Mouse (Mus musculus) G1E (cell line): Measurements from ENCODE around the gene Tulp1. TPM values are rescaled to one million over a fixed set of nuclear protein-coding genes. Genes with fewer than 3 reads are reported as not detected.
"Not testable (repeated sequence)": the region's sequence is repeated elsewhere in the genome, so short reads cannot be mapped to it uniquely, and the experiment has no call there.

ENCODE experiments used
- ATAC-seq: 2 replicates; pipeline ENCODE4 v1.8.0; 2016; ENCODE audit warnings: mild to moderate bottlenecking; ENCODE audit not compliant: insufficient number of reproducible peaks, poor library complexity, low FRiP score, severe bottlenecking; ENCODE audit errors: extremely low read depth
- DNase-seq: peaks from one replicate; pipeline ENCODE4 v3.0.0; 2012; ENCODE audit warnings: low spot score
- H3K27me3 ChIP-seq: 2 replicates; pipeline ENCODE4 v1.6.1; 2012; ENCODE audit warnings: mild to moderate bottlenecking, low read length, inconsistent platforms; ENCODE audit not compliant: insufficient read depth
- H3K36me3 ChIP-seq: replicated peaks from 2 replicates; pipeline ENCODE3; 2012; ENCODE audit warnings: mild to moderate bottlenecking, inconsistent platforms
- H3K4me1 ChIP-seq: 2 replicates; pipeline ENCODE4 v1.6.1; 2012; ENCODE audit warnings: low read depth, low read length, inconsistent platforms, mixed read lengths; ENCODE audit not compliant: insufficient read depth
- H3K4me3 ChIP-seq: 2 replicates; pipeline ENCODE4 v1.5.1; 2012; ENCODE audit warnings: low read depth, mild to moderate bottlenecking, inconsistent platforms, low read length, moderate library complexity, mixed read lengths
- H3K9me3 ChIP-seq: replicated peaks from 2 replicates; pipeline ENCODE4 v1.6.1; 2012; ENCODE audit warnings: inconsistent platforms
- CTCF ChIP-seq: IDR thresholded peaks from 2 replicates; pipeline ENCODE4 v1.5.1; 2012; ENCODE audit warnings: low read depth, low read length, inconsistent platforms, mixed read lengths
- GATA1 ChIP-seq: IDR thresholded peaks from 2 replicates; pipeline ENCODE4 v1.6.1; 2012; ENCODE audit warnings: borderline replicate concordance, low read length, inconsistent platforms, mixed read lengths
- GATA2 ChIP-seq: IDR thresholded peaks from 2 replicates; pipeline ENCODE4 v1.6.1; 2012; ENCODE audit warnings: low read depth, low read length, inconsistent platforms, borderline replicate concordance
- POLR2AphosphoS5 ChIP-seq: IDR thresholded peaks from 2 replicates; pipeline ENCODE4 v1.6.1; 2012; ENCODE audit warnings: low read depth, low read length, inconsistent platforms; ENCODE audit not compliant: insufficient replicate concordance
- TAL1 ChIP-seq: conservative IDR thresholded peaks from 2 replicates; pipeline ENCODE4 v1.6.1; 2012; ENCODE audit warnings: low read depth, low read length, inconsistent platforms, mixed read lengths
- polyA plus RNA-seq: library from polyadenylated mRNA; stranded (reverse); fragments of >175 nt; gene quantifications from 2 replicates; pipeline ENCODE4 v1.2.3, GENCODE M21; 2012
- total RNA-seq, 2 experiments: library from RNA; stranded (forward) in 1 of 2; stranded (reverse) in 1 of 2; fragments of 200-1000 nt in 1 of 2; fragments of >200 nt in 1 of 2; fragmentation: Nextera tagmentation in 1 of 2; gene quantifications; 2 replicates each; pipeline ENCODE4 v1.2.3; 2014 to 2017

Gene Tulp1
- total and polyA plus RNA-seq, 3 experiments: 0.16 TPM; not detected in 2

DNA sequence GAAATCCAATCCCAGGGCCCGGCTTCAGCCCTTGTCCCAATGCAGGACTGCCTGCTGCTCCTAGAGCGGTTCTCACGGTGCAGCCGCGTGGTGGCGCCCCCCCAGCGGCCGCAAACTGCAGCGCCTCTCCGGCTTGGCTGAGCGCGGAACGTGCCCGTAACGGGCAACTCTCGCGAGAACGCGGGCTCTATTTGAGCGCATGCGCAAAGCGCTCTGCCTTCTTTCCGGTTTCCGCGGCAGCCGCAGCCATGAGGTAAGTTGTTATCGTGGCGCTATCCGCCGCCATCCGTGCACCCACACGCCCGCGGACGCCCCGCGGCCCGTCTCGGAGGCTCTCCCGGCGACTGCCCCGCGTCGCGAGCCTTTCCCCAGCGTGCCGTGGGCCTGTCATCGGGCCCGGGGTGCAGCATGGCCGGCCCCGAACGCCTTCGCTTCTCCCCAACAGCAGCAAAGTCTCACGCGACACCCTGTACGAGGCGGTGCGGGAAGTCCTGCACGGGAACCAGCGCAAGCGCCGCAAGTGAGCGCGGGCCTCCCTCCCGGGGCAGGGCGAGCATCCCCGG, 36.6 kb downstream of the Tulp1 start, which contains the start of gene Rpl10a:
Gene Rpl10a (plus strand): TSS at position 106 of the 563 bp plus-strand sequence.
- H3K27me3 ChIP-seq: peaks cover 5% of the 10 kb centered on the region; the same call in 1 of the 2 replicates
- DNase-seq: peak; percentile 71
- peak within 1 kb of the TSS; percentile 98 for H3K4me3 ChIP-seq
- peaks cover 50% of the 10 kb centered on the region for H3K4me1 ChIP-seq
- 0 out of 2 replicates have a peak, but pooled peaks have one; percentile 32 for ATAC-seq
- peaks cover 93% of the 10 kb centered on the region for H3K36me3 ChIP-seq
- TF ChIP-seq GATA2: no peak
- TF ChIP-seq CTCF: 0 out of 2 replicates have a peak, but pooled peaks have one; percentile 29
- TF ChIP-seq POLR2AphosphoS5: peak; percentile 72; the same call in 1 of the 2 replicates
- peaks cover 8% of the 10 kb centered on the region for H3K9me3 ChIP-seq

GRCm38 (mm10) chr17:28327673-28328325, 37.2 kb downstream of the Tulp1 start:
- peaks cover 43% of the 10 kb centered on the region for H3K4me1 ChIP-seq
- ATAC-seq (no peak), DNase-seq (no peak)
- no peaks in the 10 kb centered on the region for H3K27me3 ChIP-seq
- no peak for TF ChIP-seq CTCF
- no peak for TF ChIP-seq POLR2AphosphoS5
- TF ChIP-seq GATA1: no peak
- no peak for TF ChIP-seq TAL1
- no peak for TF ChIP-seq GATA2
- H3K36me3 ChIP-seq: peaks cover 95% of the 10 kb centered on the region
- H3K4me3 ChIP-seq: peak overlapping the region; percentile 98
- peaks cover 8% of the 10 kb centered on the region for H3K9me3 ChIP-seq

DNA sequence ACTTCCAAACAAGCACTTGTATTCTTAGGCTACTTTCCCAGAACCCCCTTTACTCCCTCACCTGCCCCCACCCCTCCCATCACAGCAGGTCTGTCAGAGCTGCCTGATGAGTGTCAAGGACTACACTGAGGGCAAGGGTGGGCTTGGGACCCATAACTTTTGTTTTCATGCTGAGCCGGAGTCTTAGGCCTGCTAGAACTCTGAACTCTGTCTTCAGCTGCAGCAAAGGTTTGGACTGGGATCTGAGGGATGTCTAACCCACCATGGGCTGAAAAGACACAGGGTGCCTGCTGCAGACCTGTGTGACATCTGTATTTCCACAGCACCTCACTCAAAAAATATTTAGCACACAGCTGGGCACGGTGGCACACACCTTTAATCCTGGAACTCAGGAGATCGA, 38.1 kb downstream of the Tulp1 start:
- peaks cover 37% of the 10 kb centered on the region for H3K4me1 ChIP-seq
- H3K9me3 ChIP-seq: peaks cover 8% of the 10 kb centered on the region
- peaks cover 95% of the 10 kb centered on the region for H3K36me3 ChIP-seq
- H3K27me3 ChIP-seq: no peaks in the 10 kb centered on the region
- no peak for ATAC-seq
- DNase-seq: no peak
- TF ChIP-seq TAL1 (no peak), GATA2 (no peak), GATA1 (no peak), POLR2AphosphoS5 (no peak), CTCF (no peak)
- H3K4me3 ChIP-seq: no peak overlapping the region

- no peak for DNase-seq
- Histone ChIP-seq H3K4me1 (peaks cover 28% of the 10 kb centered on the region), H3K27me3 (no peaks in the 10 kb centered on the region), H3K9me3 (peaks cover 8% of the 10 kb centered on the region), H3K4me3 (no peak overlapping the region), H3K36me3 (peaks cover 96% of the 10 kb centered on the region)
- TF ChIP-seq CTCF: no peak
- TF ChIP-seq TAL1: no peak
- TF ChIP-seq GATA2: no peak
- TF ChIP-seq POLR2AphosphoS5: no peak
- no peak for TF ChIP-seq GATA1
- ATAC-seq: no peak
Observed at GRCm38 (mm10) chr17:28325751-28326150, 39.3 kb downstream of the Tulp1 start.

DNA sequence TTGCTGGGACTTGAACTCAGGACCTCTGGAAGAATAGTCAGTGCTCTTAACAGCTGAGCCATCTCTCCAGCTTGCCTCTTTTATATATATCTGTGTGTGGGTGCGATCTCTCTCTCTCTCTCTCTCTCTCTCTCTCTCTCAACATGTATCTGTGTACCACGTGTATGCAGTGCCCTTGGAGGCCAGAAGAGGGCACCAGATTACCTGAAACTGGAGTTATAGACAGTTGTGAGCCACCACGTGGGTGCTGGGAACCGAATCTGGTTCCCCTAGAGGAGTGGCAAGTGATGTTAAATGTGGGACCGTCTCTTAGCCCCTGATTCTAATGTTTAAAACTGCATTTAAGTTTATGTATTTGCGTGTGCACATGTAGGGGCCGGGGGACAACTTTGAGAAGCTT, 40.6 kb downstream of the Tulp1 start:
- DNase-seq, H3K4me3 ChIP-seq, H3K27me3 ChIP-seq, H3K9me3 ChIP-seq, ATAC-seq: not testable (repeated sequence)
- H3K4me1 ChIP-seq: peaks cover 22% of the 10 kb centered on the region
- peaks cover 95% of the 10 kb centered on the region for H3K36me3 ChIP-seq

GRCm38 (mm10) chr17:28323786-28324185, 41.2 kb downstream of the Tulp1 start:
- H3K4me1 ChIP-seq: peaks cover 26% of the 10 kb centered on the region
- peaks cover 8% of the 10 kb centered on the region for H3K9me3 ChIP-seq
- TF ChIP-seq GATA2 (no peak), GATA1 (no peak), TAL1 (no peak), POLR2AphosphoS5 (no peak), CTCF (no peak)
- peaks cover 95% of the 10 kb centered on the region for H3K36me3 ChIP-seq
- DNase-seq (no peak), ATAC-seq (no peak)
- no peaks in the 10 kb centered on the region for H3K27me3 ChIP-seq
- no peak overlapping the region; the same call in 1 of the 2 replicates for H3K4me3 ChIP-seq

GRCm38 (mm10) chr17:28321700-28322099, 43.3 kb downstream of the Tulp1 start:
- no peak for ATAC-seq
- TF ChIP-seq TAL1 (no peak), CTCF (no peak), GATA1 (no peak), POLR2AphosphoS5 (no peak), GATA2 (no peak)
- DNase-seq: no peak
- Histone ChIP-seq H3K27me3 (no peaks in the 10 kb centered on the region), H3K36me3 (peaks cover 98% of the 10 kb centered on the region), H3K9me3 (peaks cover 8% of the 10 kb centered on the region), H3K4me3 (no peak overlapping the region), H3K4me1 (peaks cover 31% of the 10 kb centered on the region)
